Mouse (Mus musculus) left cerebral cortex, adult 18-20 months (tissue): ENCODE measurements at regions not wholly inside any gene's neighbourhood (a gene's known extent, or its start where the extent isn't known, plus 50 kb on each side); places are given as distances from the start of the nearest gene placed in this dataset.
"Not testable (repeated sequence)": the region's sequence is repeated elsewhere in the genome, so short reads cannot be mapped to it uniquely, and the experiment has no call there.

Source experiments
- DNase-seq, 2 experiments: peaks; one replicate each; pipeline ENCODE4 v3.0.0; 2021 to 2022; ENCODE audit warnings: low spot score in 2 of 2, mixed read lengths in 1 of 2

DNA sequence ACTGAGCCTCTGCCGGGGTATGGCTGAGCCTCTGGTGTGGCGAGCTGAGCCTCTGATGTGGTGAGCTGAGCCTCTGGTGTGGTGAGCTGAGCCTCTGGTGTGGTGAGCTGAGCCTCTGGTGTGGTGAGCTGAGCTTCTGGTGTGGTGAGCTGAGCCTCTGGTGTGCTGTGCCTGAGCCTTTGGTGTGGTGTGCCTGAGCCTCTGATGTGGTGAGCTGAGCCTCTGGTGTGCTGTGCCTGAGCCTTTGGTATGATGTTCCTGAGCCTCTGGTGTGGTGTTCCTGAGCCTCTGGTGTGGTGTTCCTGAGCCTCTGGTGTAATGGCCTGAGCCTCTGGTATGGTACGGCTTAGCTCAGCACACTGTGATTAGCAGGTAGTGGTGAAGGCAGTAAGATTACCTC lies 346.2 kb upstream of the Cdh4 start:
- DNase-seq: no peak

DNA sequence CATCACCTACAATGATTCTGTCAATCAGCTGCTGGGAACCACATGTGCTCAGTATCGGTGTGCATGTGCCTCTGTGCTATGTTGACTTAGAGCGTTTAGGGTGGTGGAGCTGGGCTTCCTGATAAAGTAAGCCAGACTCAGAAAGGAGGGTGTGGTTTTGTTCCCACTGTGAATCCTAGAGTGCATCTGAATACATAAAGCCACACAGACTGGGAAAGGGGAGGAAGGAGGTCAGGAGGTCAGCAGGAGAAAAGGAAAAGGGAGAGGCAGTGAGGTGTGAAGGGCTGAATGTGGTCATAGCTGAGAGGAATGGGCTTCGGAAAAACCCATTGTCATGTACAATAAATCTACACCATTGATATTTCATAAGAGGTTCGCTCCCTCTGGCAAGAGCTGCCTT lies 345.4 kb upstream of the Cdh4 start:
- DNase-seq: no peak

- no peak for DNase-seq
Measured at GRCm38 (mm10) chr2:179099783-179100182, 342.4 kb upstream of the Cdh4 start.

DNA sequence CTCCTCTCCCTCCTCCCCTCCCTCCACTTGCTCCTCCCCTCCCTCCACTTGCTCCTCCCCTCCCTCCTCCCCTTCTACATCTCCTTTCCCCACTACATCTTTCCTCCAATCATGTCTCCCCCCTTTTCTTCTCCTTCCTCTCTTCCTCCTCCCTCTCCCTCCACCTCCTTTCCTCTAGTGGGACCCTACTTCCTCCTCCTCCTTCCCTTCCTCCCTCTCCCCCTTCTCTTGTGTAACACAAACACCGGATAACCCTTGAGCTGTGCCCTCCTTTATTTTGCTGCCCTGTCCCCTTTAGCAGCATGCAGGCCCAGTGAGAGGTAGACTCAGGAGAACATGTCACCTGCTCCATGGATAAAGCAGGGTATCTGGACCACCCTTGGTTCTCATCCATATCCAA lies 339.1 kb upstream of the Cdh4 start:
- no peak for DNase-seq

GRCm38 (mm10) chr2:179112951-179113350 lies 329.3 kb upstream of the Cdh4 start:
- no peak for DNase-seq

DNA sequence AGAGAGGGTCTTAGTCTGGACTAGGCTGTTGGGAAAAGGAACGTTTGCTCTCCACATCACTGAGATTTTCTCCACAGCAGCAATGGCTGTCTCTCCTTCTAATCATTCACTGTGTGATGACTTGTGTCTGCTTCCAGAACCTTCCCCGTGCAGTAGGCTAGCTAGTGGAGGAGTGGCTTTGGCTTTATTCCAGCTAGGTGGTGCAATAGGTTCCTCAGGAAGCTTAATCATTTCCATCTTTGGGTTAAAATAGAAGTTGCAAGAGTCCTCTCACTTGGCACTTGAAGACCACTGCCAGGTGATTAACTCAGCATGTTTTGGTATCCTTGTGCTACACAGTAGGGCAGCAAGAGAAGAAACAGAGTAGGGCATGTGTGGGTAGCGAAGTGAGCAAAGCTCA lies 314.2 kb upstream of the Cdh4 start:
- no peak for DNase-seq

DNA sequence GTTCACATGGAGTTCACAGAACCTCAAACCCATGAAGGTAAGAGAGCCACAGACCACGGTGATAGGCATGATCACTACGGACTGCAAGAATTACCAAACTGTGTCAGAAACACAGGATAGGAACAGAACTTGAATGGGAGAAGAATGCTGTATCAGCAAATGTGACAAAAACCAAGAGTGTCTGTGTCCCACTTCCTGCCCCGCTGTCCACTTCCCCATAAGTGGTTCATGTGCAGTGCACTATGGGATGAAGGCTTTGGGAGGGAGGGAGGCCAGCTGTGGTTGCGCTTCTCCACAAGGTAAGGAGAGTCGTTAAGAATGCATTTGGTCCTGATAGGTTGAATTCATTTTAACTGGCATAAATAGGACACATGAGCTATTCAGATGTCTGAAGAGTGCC lies 313.8 kb upstream of the Cdh4 start:
- DNase-seq: no peak

DNA sequence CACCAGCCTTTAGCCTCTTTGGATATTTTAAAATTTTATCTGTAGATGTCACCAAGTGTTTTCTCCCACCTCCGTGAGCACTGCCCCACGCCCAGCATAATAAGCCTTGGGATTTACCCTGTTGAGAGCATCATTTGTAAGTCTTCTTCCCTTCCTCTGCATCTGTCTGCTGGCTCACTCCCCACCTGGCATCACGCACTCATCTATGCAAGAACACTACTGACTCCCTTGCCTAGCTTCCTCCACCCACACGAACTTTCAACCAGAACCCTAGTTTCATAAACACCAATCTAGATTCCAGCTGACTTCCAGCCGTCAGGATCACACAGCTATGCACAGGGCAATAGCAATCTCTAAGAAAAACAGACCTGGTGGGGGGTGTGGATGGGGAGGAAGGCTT lies 311.2 kb upstream of the Cdh4 start:
- DNase-seq: peak; percentile 10 to 22

GRCm38 (mm10) chr2:179142313-179142712 lies 299.9 kb upstream of the Cdh4 start:
- no peak for DNase-seq

DNA sequence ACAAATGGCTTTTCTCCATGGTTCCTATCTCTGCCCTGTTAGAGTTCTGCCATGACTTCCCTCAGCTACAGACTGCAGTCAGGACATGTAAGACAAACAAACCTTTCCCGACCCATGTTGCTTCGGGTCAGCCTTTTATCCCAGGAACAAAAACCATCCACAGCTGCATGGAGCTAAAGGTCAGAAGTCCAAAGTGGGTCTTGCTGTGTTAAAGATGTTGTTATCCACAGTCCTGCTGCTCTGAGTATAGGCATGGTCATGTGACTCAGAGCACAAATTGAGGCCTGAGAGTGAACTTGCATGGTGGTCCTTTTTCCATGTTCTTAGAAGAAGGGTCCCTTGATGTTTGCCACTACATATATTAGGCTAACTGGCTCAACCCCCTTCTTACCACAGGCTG lies 296.5 kb upstream of the Cdh4 start:
- DNase-seq: no peak

GRCm38 (mm10) chr2:179146274-179146673 lies 296.0 kb upstream of the Cdh4 start:
- no peak for DNase-seq

GRCm38 (mm10) chr2:179148194-179148593 lies 294.0 kb upstream of the Cdh4 start:
- DNase-seq: no peak

DNA sequence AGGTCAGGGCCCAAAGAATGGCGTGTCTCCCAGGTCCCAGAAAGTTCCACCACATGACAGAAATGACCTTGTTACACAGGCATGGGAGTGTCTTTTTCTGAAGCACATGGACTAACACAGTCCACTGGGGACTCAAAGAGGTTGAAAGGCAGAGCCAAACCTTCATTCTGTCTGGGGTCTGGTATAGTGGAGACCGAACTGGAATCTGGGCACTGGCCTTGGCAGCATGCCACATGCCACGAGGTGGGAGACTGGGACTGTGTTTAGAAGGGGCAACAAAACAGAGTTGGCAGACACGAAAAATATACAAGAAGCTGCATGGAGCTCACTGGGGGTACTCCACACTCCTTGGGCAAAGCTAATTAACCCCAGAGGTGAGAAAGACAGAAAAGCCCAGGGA lies 293.6 kb upstream of the Cdh4 start:
- no peak for DNase-seq

- DNase-seq: no peak
Measured at GRCm38 (mm10) chr2:179158881-179159280, 283.4 kb upstream of the Cdh4 start.

DNA sequence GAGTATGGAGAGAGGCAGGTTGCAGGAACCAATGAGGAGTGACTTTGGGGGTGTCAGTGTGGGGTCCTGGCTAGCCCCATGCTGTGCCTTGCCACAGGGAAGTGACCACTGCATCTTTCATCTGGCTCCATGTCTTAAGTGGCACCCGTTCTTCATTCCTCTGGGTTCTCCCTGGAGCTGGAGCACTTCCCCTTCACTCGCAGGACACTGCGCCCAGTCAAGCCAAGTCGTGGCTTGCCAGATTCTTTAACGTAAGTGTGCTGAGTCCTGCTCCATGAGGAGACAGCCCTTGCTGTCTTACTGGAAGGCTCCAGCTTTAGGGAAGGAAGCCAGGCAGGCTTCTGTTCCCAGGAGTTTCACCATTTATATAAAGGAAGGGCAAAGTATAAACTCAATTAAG lies 279.1 kb upstream of the Cdh4 start:
- no peak for DNase-seq

GRCm38 (mm10) chr2:179170157-179170556 lies 272.1 kb upstream of the Cdh4 start:
- no peak for DNase-seq

- no peak for DNase-seq
Measured at GRCm38 (mm10) chr2:179170608-179171007, 271.6 kb upstream of the Cdh4 start.

DNA sequence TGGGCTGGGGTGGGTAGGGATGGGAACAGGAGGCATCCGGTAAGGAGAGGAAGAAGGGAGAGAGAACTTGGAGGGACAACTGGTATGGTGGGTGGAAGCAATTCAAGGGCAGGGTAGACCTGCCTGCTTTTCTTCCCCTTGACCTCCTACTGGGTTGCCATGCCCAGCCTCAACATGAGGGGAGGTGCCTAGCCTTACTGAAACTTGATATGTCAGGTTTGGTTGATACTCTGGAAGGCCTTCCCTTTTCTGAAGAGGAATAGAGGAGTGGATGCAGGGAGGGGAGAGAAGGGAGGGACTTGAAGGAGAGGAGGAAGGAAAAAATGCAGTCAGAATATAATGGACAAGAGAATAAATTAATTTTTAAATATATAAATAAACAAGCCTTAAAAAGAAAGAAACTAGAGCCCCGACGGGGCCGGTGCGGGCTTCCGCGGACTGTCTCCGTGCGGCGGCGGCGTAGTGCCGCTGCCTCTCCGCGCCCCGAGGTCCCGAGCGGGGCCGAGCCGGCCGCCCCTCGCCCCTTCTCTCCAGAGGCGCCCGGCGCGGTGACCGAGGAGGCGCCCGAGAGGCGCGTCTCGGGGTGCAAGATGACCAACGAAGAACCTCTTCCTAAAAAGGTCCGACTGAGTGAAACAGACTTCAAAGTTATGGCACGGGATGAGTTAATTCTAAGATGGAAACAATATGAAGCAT lies 265.2 kb upstream of the Cdh4 start:
- DNase-seq: not testable (repeated sequence)

DNA sequence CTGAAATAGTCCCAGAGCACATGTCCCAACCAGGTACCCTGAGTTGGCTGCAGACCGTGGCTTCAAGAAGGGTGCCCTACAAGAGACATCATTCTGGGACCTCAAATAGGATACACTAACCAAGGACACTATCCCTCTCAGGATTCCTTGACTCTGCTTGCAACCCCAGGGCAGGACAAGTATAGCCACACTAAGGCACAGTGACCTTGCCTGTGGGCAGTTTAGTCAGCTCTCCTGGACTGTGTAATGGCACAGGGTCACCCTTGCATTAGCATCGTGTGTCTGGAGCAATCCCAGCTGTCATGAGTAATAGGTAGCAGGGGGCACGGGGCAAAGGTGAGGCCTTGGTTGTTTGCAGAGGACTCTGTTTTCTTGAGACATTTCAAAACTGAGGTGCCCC lies 260.9 kb upstream of the Cdh4 start:
- no peak for DNase-seq

- no peak for DNase-seq
Measured at GRCm38 (mm10) chr2:179182123-179182522, 260.1 kb upstream of the Cdh4 start.

DNA sequence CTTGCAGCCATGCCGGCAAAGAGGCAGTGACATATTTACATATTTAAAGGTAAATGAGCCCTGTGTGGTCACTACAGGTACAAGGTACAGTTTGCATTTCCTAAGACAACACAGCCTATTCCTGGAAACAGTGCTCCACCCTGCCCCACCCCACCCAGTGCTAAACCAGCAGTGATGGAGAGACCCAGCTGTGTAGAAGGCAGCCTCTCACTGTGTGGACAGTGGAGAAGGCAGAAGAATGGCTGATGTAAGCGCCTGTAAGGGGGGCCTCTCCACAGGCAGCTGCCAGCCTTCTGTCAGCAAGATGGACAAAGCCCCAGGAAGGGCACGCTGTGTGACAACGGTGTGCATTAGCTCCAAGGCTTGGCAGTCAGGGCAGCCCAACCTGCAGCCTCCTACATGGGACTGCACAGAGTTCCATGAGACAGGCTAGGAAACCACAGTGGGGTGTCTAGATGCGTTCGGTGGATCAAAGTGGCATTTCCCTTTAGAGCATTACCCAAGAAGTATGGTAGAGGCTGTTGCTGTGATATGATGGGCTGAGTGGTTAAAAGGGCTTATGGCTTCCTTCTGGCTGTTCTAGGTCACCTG lies 249.2 kb upstream of the Cdh4 start:
- no peak for DNase-seq

DNA sequence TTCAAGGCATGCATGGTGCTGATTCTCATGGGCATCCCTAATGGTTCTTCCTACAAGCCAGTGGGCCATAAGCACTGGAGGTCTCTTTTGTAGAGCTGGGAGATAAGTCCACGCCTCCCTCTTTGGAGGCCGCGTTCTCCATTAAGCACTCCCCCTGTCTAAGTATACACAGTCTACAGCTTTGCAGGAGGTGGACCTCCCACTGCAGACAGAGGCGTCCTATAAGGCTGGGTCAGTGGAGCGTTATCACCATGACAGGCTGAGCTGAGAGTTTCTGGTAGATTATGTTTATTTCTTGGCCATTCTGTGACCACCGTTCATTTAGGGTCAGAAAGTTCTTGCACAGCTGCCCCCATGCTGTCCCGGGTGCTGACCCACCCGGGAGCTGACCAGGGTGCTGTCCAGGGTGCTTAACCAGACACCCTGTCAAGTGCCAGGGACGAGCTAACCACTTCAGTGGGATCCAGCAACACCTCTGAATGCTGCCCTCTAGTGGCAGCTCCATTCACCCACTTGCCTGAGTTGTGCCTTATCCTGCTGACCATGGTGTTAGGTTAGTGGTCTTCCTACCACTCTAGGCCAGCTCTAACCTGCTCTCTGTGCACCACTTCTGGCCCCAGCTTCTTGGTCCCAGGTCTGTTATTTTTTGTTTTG lies 248.6 kb upstream of the Cdh4 start:
- peak; percentile 69 to 74 for DNase-seq

GRCm38 (mm10) chr2:179197471-179197870 lies 244.8 kb upstream of the Cdh4 start:
- no peak for DNase-seq
